Mouse (Mus musculus): ENCODE results near the gene 1700088E04Rik. TPM values are rescaled to one million over a fixed set of nuclear protein-coding genes. Genes with fewer than 3 reads are reported as not detected.

1700088E04Rik gene
- polyA plus RNA-seq, 1 experiment, result 115 TPM

DNA sequence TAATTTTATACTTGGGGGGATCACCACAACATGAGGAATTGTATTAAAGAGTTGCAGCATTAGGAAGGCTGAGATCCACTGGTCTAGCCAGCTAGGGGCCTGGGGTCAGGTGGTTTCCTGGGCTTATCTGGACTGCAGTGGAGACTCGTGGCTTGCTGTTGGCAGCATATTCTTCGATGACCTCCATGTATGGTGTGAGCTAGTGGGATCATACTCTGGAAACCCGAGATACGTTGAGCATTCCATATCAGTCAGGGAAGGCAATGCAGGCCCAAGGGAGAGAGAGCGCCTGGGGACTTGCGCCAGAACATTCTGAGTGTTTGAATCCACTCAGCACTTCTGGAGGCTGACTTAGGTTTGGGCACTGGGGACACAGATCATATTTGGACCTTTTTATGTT lies 17.3 kb downstream of the 1700088E04Rik start:
- Histone ChIP-seq H3K27ac (ENCODE audit: control insufficient read depth, insufficient read depth, low read depth, low read length) (peak overlapping the region; percentile 26; the same call in 1 of the 2 replicates), H3K27me3 (ENCODE audit: control insufficient read depth, insufficient read depth, low read length) (no peaks in the 10 kb centered on the region), H3K36me3 (ENCODE audit: control insufficient read depth, insufficient read depth, low read length) (no peaks in the 10 kb centered on the region; the same call in none of the 2 replicates), H3K4me1 (ENCODE audit: control insufficient read depth, insufficient read depth, low read length) (no peaks in the 10 kb centered on the region; the same call in 1 of the 2 replicates), H3K4me3 (ENCODE audit: control insufficient read depth, low read depth, low read length) (peak overlapping the region; percentile 77)
- no peak for TF ChIP-seq POLR2A (IDR thresholded peaks at IDR 0.05; ENCODE audit: control insufficient read depth, low read depth, low read length)
- no peak for TF ChIP-seq CTCF (IDR thresholded peaks at IDR 0.05; ENCODE audit: control insufficient read depth, insufficient read depth, insufficient replicate concordance, low read depth, low read length)

GRCm38 (mm10) chr15:79122546-79122945 lies 18.5 kb downstream of the 1700088E04Rik start:
- H3K27ac ChIP-seq (ENCODE audit: control insufficient read depth, insufficient read depth, low read depth, low read length), result no peak overlapping the region
- TF ChIP-seq POLR2A (IDR thresholded peaks at IDR 0.05; ENCODE audit: control insufficient read depth, low read depth, low read length), result no peak
- no peak for TF ChIP-seq CTCF (IDR thresholded peaks at IDR 0.05; ENCODE audit: control insufficient read depth, insufficient read depth, insufficient replicate concordance, low read depth, low read length)
- no peaks in the 10 kb centered on the region for H3K27me3 ChIP-seq (ENCODE audit: control insufficient read depth, insufficient read depth, low read length)
- H3K4me1 ChIP-seq (ENCODE audit: control insufficient read depth, insufficient read depth, low read length), result no peaks in the 10 kb centered on the region
- no peaks in the 10 kb centered on the region; the same call in none of the 2 replicates for H3K36me3 ChIP-seq (ENCODE audit: control insufficient read depth, insufficient read depth, low read length)
- H3K4me3 ChIP-seq (ENCODE audit: control insufficient read depth, low read depth, low read length), result no peak overlapping the region

- H3K4me3 ChIP-seq (ENCODE audit: control insufficient read depth, low read depth, low read length), result no peak overlapping the region
- TF ChIP-seq CTCF (IDR thresholded peaks at IDR 0.05; ENCODE audit: control insufficient read depth, insufficient read depth, insufficient replicate concordance, low read depth, low read length) (no peak), POLR2A (IDR thresholded peaks at IDR 0.05; ENCODE audit: control insufficient read depth, low read depth, low read length) (no peak)
- no peaks in the 10 kb centered on the region; the same call in none of the 2 replicates for H3K36me3 ChIP-seq (ENCODE audit: control insufficient read depth, insufficient read depth, low read length)
- no peaks in the 10 kb centered on the region for H3K27me3 ChIP-seq (ENCODE audit: control insufficient read depth, insufficient read depth, low read length)
- no peak overlapping the region for H3K27ac ChIP-seq (ENCODE audit: control insufficient read depth, insufficient read depth, low read depth, low read length)
- no peaks in the 10 kb centered on the region for H3K4me1 ChIP-seq (ENCODE audit: control insufficient read depth, insufficient read depth, low read length)
Observed at GRCm38 (mm10) chr15:79122119-79122518, 18.9 kb downstream of the 1700088E04Rik start.

GRCm38 (mm10) chr15:79119491-79119890 lies 21.6 kb downstream of the 1700088E04Rik start:
- no peaks in the 10 kb centered on the region for H3K27me3 ChIP-seq (ENCODE audit: control insufficient read depth, insufficient read depth, low read length)
- TF ChIP-seq POLR2A (IDR thresholded peaks at IDR 0.05; ENCODE audit: control insufficient read depth, low read depth, low read length) (no peak), CTCF (IDR thresholded peaks at IDR 0.05; ENCODE audit: control insufficient read depth, insufficient read depth, insufficient replicate concordance, low read depth, low read length) (no peak)
- H3K4me3 ChIP-seq (ENCODE audit: control insufficient read depth, low read depth, low read length), result no peak overlapping the region
- H3K36me3 ChIP-seq (ENCODE audit: control insufficient read depth, insufficient read depth, low read length), result peaks cover 4% of the 10 kb centered on the region
- no peaks in the 10 kb centered on the region for H3K4me1 ChIP-seq (ENCODE audit: control insufficient read depth, insufficient read depth, low read length)
- H3K27ac ChIP-seq (ENCODE audit: control insufficient read depth, insufficient read depth, low read depth, low read length), result no peak overlapping the region

DNA sequence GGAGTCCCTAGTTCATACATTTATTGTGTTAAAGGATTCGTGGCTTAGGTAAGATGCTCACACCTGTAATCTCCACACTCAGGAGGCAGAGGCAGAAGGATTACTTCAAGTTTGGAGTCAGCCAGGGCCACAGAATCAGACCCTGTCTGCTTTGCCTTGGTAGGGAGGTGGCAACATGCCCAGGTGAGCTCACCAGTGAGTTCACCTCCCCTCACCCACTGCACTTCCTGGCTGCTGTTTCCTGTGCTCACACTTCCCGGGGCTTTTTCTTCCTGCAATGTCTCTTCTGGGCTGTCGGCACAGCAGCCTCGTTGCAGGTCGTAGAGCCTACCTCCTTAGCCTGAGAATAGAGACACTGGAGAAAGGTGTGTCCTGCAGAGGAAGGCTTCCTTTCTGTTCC lies 25.8 kb downstream of the 1700088E04Rik start:
- no peak overlapping the region for H3K4me3 ChIP-seq (ENCODE audit: control insufficient read depth, low read depth, low read length)
- peaks cover 5% of the 10 kb centered on the region for H3K4me1 ChIP-seq (ENCODE audit: control insufficient read depth, insufficient read depth, low read length)
- TF ChIP-seq POLR2A (IDR thresholded peaks at IDR 0.05; ENCODE audit: control insufficient read depth, low read depth, low read length) (no peak), CTCF (IDR thresholded peaks at IDR 0.05; ENCODE audit: control insufficient read depth, insufficient read depth, insufficient replicate concordance, low read depth, low read length) (no peak)
- H3K36me3 ChIP-seq (ENCODE audit: control insufficient read depth, insufficient read depth, low read length), result peaks cover 4% of the 10 kb centered on the region
- no peak overlapping the region for H3K27ac ChIP-seq (ENCODE audit: control insufficient read depth, insufficient read depth, low read depth, low read length)
- H3K27me3 ChIP-seq (ENCODE audit: control insufficient read depth, insufficient read depth, low read length), result no peaks in the 10 kb centered on the region

DNA sequence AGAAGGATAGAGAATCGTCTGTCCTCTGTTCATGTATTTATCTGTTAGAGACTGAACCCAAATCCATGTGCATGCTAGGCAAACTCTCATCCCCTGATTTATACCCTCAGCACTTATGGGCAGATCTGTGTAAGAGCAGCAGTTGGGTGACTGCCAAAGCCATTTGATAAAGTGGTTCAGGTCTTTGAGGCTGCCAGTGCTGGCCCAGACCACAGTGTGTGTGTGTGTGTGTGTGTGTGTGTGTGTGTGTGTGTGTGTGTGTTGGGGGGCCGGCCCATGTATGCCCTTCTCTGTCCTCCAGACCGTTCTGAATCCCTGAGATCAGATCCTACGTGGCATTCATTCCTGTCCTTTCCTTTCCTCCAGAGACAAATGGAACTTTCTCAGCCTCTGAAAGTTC lies 29.3 kb downstream of the 1700088E04Rik start:
- Histone ChIP-seq H3K27me3 (ENCODE audit: control insufficient read depth, insufficient read depth, low read length) (no peaks in the 10 kb centered on the region), H3K27ac (ENCODE audit: control insufficient read depth, insufficient read depth, low read depth, low read length) (no peak overlapping the region), H3K4me1 (ENCODE audit: control insufficient read depth, insufficient read depth, low read length) (peaks cover 22% of the 10 kb centered on the region), H3K36me3 (ENCODE audit: control insufficient read depth, insufficient read depth, low read length) (peaks cover 4% of the 10 kb centered on the region), H3K4me3 (ENCODE audit: control insufficient read depth, low read depth, low read length) (no peak overlapping the region)
- TF ChIP-seq POLR2A (IDR thresholded peaks at IDR 0.05; ENCODE audit: control insufficient read depth, low read depth, low read length) (no peak), CTCF (IDR thresholded peaks at IDR 0.05; ENCODE audit: control insufficient read depth, insufficient read depth, insufficient replicate concordance, low read depth, low read length) (no peak)

GRCm38 (mm10) chr15:79110528-79110927 lies 30.5 kb downstream of the 1700088E04Rik start:
- peaks cover 22% of the 10 kb centered on the region for H3K4me1 ChIP-seq (ENCODE audit: control insufficient read depth, insufficient read depth, low read length)
- no peaks in the 10 kb centered on the region for H3K27me3 ChIP-seq (ENCODE audit: control insufficient read depth, insufficient read depth, low read length)
- H3K36me3 ChIP-seq (ENCODE audit: control insufficient read depth, insufficient read depth, low read length), result peaks cover 1% of the 10 kb centered on the region; the same call in 1 of the 2 replicates
- TF ChIP-seq POLR2A (IDR thresholded peaks at IDR 0.05; ENCODE audit: control insufficient read depth, low read depth, low read length) (no peak), CTCF (IDR thresholded peaks at IDR 0.05; ENCODE audit: control insufficient read depth, insufficient read depth, insufficient replicate concordance, low read depth, low read length) (no peak)
- no peak overlapping the region for H3K27ac ChIP-seq (ENCODE audit: control insufficient read depth, insufficient read depth, low read depth, low read length)
- H3K4me3 ChIP-seq (ENCODE audit: control insufficient read depth, low read depth, low read length), result no peak overlapping the region

Measured in testis, adult 2 months (tissue).